Mouse (Mus musculus): ENCODE data around the gene Cyp26a1. TPM values are rescaled to one million over a fixed set of nuclear protein-coding genes. Genes with fewer than 3 reads are reported as not detected.

The Cyp26a1 gene
- polyA plus RNA-seq, 1 experiment from 2014 or later, result 0.35 TPM

DNA sequence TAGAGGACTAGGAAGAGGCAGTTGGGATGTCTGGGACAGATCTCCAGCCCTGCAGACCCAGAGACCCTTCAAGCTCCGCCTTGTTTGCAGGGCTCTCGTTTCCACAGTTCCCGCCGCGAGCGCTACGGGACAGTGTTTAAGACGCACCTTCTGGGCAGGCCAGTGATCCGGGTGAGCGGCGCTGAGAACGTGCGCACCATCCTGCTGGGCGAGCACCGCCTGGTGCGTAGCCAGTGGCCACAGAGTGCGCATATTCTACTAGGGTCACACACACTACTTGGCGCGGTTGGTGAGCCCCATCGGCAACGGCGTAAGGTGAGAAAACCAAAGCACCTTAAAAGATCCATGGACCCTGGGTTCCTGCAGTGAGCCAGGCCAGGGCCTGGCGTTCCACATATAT lies 11.3 kb upstream of the Cyp26a1 start:
- CTCF ChIA-PET, result interaction anchor here (0.7 kb wide), 1 partner anchor 39 kb away, joined by 4 read pairs; no protein-coding TSS in a partner anchor
- no peak for ATAC-seq
- POLR2A ChIA-PET, result no interaction called here
- TF ChIP-seq CTCF (IDR thresholded peaks at IDR 0.05), result no peak
- H3K27me3 ChIP-seq, result no peaks in the 10 kb centered on the region
- no peak for DNase-seq (ENCODE audit: low read depth, low spot score)
- in situ Hi-C loops (cut with MboI; ENCODE audit: low pct_unique_long_range_greater_than_20kb), result no loop called here

DNA sequence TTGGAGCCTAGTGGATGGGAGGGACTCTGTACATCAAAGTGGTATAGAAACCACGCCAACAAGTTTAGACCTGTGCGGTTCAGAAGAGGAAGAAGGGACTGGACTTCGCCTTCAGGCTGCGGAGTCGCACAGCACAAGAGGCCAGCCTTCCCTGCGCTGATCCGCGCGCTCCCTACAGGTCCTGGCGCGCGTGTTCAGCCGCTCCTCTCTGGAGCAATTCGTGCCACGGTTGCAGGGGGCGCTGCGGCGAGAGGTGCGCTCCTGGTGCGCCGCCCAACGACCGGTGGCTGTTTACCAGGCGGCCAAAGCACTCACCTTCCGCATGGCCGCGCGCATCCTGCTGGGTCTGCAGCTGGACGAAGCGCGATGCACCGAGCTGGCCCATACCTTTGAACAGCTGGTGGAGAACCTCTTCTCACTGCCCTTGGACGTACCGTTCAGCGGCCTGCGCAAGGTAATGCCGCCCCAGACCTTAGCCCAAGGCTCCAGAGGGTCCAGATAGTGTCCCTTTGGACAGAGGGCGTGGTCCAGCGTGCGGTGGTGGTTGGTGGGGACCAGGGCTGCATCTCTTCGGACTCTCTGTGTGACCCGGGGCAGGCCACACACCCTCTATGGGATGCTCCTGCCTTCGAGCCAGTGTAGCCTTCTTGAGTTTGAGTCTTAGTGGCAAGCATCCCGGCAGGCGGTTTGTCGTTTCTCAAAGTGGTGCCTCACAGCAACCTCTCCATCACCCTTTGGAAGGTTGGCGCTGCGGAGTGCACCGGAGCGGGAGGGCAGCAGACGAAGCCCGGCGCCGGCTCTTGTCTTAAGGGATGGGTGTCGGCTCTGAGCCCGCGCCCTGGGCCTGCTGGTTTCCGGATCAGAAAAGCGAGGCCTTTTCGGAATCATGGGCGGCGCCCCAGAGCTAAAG lies 10.4 kb upstream of the Cyp26a1 start:
- in situ Hi-C loops (cut with MboI; ENCODE audit: low pct_unique_long_range_greater_than_20kb), result no loop called here
- ATAC-seq (no peak), DNase-seq (ENCODE audit: low read depth, low spot score) (no peak)
- no peak for TF ChIP-seq CTCF (IDR thresholded peaks at IDR 0.05)
- ChIA-PET POLR2A (no interaction called here), CTCF (no interaction called here)
- H3K27me3 ChIP-seq, result no peaks in the 10 kb centered on the region

DNA sequence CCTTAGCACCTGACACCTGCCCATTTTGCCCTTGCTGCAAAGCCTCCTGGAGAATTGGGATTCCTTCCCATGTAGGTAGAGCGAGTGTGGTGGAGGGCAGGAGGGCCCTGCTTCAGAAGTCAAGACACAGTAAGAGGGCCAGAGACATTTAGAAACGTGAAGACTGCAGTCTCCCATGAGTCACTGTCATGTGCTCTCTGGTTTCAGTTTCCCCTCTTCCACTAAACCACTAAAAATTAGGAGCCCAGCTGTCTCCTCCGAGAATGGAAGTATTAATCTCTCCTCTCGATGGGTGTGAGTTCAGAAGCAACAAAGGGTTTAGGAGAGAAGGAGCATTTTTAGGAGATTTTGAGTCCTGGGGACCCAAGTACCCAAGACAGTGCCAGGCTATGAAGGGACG lies 8.1 kb upstream of the Cyp26a1 start:
- ChIA-PET CTCF (no interaction called here), POLR2A (no interaction called here)
- TF ChIP-seq CTCF (IDR thresholded peaks at IDR 0.05), result no peak
- in situ Hi-C loops (cut with MboI; ENCODE audit: low pct_unique_long_range_greater_than_20kb), result no loop called here
- H3K27me3 ChIP-seq, result no peaks in the 10 kb centered on the region
- ATAC-seq, result no peak
- no peak for DNase-seq (ENCODE audit: low read depth, low spot score)

DNA sequence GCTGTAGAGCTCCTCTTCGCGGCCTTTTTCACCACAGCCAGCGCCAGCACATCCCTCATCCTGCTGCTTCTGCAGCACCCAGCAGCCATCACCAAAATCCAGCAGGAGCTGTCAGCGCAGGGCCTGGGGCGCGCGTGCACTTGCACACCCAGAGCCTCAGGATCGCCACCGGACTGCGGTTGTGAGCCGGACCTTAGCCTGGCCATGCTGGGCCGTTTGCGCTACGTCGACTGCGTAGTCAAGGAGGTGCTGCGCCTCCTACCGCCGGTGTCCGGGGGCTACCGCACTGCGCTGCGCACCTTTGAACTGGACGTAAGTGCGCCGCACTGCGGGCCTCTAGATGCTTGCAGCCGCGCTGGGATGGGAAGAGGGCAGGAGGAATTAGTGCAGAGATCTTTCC lies 6.9 kb upstream of the Cyp26a1 start:
- DNase-seq (ENCODE audit: low read depth, low spot score), result no peak
- TF ChIP-seq CTCF (IDR thresholded peaks at IDR 0.05), result no peak
- POLR2A ChIA-PET, result no interaction called here
- ATAC-seq, result no peak
- in situ Hi-C loops (cut with MboI; ENCODE audit: low pct_unique_long_range_greater_than_20kb), result no loop called here
- CTCF ChIA-PET, result interaction anchor here (1.6 kb wide), 1 partner anchor 10 kb away, joined by 5 read pairs; no protein-coding TSS in a partner anchor
- H3K27me3 ChIP-seq, result no peaks in the 10 kb centered on the region

DNA sequence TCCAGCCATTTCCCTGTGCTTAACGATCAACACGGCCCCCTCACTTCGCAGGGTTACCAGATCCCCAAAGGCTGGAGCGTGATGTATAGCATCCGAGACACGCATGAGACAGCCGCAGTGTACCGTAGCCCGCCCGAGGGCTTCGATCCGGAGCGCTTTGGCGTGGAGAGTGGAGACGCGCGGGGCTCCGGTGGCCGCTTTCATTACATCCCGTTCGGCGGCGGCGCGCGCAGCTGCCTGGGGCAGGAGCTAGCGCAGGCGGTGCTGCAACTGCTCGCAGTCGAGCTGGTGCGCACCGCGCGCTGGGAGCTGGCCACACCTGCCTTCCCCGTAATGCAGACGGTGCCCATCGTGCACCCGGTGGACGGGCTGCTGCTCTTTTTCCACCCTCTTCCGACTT lies 4.7 kb upstream of the Cyp26a1 start:
- no peak for TF ChIP-seq CTCF (IDR thresholded peaks at IDR 0.05)
- in situ Hi-C loops (cut with MboI; ENCODE audit: low pct_unique_long_range_greater_than_20kb), result no loop called here
- no peak for ATAC-seq
- ChIA-PET POLR2A (no interaction called here), CTCF (interaction anchor here (1.2 to 4.1 kb wide), 3 partner anchors 9 to 17 kb away, joined by 3 to 15 read pairs (median 5); no protein-coding TSS in a partner anchor)
- no peaks in the 10 kb centered on the region for H3K27me3 ChIP-seq
- no peak for DNase-seq (ENCODE audit: low read depth, low spot score)

DNA sequence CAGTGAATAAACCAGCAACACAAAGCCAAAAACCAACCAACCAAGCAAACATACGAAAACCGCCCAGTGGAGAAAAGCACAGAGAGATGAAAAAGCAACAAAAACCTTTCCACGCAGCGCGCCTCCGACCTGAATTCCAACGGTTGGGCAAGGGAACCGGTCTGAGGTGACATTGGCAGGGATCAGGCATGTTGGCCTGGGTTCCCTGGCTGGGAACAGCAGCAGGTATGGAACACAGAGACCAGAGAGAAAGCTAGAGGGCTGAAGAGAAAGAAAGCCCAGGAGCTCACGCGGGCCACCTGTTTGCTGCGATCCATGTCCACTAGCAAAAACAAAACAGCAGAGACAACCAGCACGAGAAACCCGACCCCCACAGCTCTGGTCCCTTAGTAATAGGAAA lies 2.5 kb upstream of the Cyp26a1 start:
- H3K27me3 ChIP-seq, result no peaks in the 10 kb centered on the region

DNA sequence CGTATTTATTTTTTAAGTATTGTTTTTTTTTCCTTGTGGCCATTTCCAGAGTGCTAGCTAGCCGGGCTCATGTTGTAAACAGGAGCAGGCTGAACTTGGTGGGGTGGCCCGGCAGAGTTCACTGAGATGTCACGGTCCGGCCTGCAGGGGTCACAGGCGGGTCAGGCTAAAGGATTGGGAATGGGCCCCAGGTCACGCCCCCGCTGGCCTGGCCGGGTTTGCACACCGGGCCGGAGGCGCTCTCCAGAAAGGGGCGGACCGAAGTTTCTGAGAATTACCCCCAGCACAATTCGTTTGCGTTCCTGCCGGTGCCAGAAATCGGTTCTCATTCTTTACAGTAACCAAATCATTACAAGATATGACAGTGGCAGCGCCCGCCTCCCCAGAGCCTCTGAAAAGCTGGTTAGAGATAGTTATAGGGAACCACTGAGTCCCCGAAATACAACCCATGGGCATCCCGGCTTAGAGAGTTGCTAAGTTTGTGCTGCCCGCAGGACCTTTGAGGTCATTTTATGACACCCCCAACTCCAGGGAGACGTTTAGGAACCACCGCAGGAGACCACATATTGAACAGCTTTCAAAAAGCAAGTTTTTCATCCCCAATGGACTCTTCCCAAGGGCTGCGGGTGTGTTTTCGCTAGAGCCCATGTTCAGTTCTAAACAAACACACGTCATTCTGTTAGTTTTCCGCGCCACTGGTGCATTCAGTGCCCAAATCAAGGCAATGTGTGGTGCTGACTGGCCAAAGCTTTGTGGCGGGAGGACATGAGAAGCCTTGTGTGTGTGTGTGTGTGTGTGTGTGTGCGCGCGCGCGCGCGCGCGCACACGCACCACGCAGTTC lies 1.6 kb upstream of the Cyp26a1 start:
- ATAC-seq (no peak), DNase-seq (ENCODE audit: low read depth, low spot score) (no peak)
- ChIA-PET CTCF (no interaction called here), POLR2A (interaction anchor here (0.5 to 0.6 kb wide), 2 partner anchors 10 to 970 kb away, joined by 3 to 4 read pairs; no protein-coding TSS in a partner anchor)
- TF ChIP-seq CTCF (IDR thresholded peaks at IDR 0.05), result no peak
- H3K27me3 ChIP-seq, result no peaks in the 10 kb centered on the region
- in situ Hi-C loops (cut with MboI; ENCODE audit: low pct_unique_long_range_greater_than_20kb), result no loop called here

More for the DNA sequence above, 2.5 kb upstream of the Cyp26a1 start:
- no peak for TF ChIP-seq CTCF (IDR thresholded peaks at IDR 0.05)
- in situ Hi-C loops (cut with MboI; ENCODE audit: low pct_unique_long_range_greater_than_20kb), result no loop called here
- DNase-seq (ENCODE audit: low read depth, low spot score) (no peak), ATAC-seq (no peak)
- ChIA-PET CTCF (interaction anchor here (2.1 to 4.1 kb wide), 2 partner anchors 8 to 11 kb away, joined by 5 to 15 read pairs; no protein-coding TSS in a partner anchor), POLR2A (no interaction called here)

DNA sequence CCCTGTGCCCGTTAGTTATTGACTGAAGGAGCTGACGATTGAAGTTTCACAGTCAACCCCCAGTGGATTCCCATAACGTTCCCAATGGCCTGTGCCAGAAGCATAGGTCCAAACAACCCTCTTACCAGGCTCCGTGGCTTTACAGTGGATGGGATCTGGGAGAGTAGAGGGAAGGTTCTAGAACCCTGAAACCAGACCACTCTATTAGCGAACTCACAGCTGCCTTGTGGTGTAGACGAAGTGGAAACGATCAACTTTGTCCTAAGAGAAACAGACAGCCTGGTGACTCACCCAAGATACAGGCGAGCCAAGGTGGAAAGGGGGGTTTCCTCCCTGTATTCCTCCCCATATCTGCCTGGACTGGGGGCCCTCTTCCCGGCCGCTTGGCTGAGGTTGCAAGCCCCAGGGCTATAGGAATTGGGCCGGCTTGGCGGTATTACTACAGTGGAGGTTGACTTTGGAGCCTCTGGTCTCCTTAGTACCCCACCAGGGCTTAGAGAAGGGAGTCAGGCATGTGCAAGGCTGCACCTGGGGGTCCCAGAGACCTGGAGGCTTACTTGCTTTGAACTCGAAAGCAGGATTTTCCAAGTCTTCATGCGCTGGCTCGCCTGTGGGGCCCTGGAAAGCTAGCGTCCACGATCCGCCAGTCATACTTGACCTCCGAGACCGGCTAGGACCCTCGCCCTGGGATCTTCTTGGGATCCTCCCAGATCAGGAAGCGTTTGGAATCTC lies 829 bp upstream of the Cyp26a1 start:
- no peaks in the 10 kb centered on the region for H3K27me3 ChIP-seq
- in situ Hi-C loops (cut with MboI; ENCODE audit: low pct_unique_long_range_greater_than_20kb), result no loop called here
- TF ChIP-seq CTCF (IDR thresholded peaks at IDR 0.05), result no peak
- ATAC-seq (no peak), DNase-seq (ENCODE audit: low read depth, low spot score) (no peak)
- ChIA-PET CTCF (no interaction called here), POLR2A (interaction anchor here (0.5 kb wide), 1 partner anchor 970 kb away, joined by 3 read pairs; no protein-coding TSS in a partner anchor)

DNA sequence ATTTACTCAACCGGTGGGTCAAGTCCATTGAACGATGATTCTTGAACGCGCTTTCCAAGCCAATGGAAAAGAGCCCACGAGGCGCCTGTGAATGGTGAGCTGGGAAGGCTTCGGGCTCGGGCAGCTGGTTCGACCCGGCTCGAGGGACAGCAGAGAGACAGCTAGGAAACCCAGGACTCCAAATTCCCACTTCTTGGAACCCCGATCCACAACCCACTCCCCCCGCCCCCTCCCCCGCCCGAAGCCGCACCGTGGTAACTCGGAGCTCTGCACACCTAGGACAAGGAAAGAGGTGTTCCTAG lies 312 bp upstream of the Cyp26a1 start:
- in situ Hi-C loops (cut with MboI; ENCODE audit: low pct_unique_long_range_greater_than_20kb), result no loop called here
- POLR2A ChIA-PET, result no interaction called here
- DNase-seq (ENCODE audit: low read depth, low spot score), result no peak
- H3K27me3 ChIP-seq, result no peaks in the 10 kb centered on the region
- ATAC-seq, result no peak
- no peak for TF ChIP-seq CTCF (IDR thresholded peaks at IDR 0.05)
- CTCF ChIA-PET, result no interaction called here
